Comparison of ENCODE assay signal across 8 mouse cellular contexts in genomic region chr17:35700371-35700961, GRCm38 (mm10). TPM values are rescaled to one million over a fixed set of nuclear protein-coding genes. Genes with fewer than 3 reads are reported as not detected.
A peak's percentile ranks its signal among the peaks of the same experiment; 100 is the strongest.
DNase-seq lines count a peak whose midpoint lies in the region; ATAC-seq and TF ChIP-seq lines count a peak whose summit lies in the region.

No protein-coding gene starts in this region.

- peaks cover 73% of the 10 kb centered on the region for H3K4me1 ChIP-seq in embryonic facial prominence, embryonic 15.5 days
- H3K4me1 ChIP-seq in heart, embryonic 13.5 days = peaks cover 68% of the 10 kb centered on the region
- peaks cover 42% of the 10 kb centered on the region for H3K4me1 ChIP-seq in kidney, postnatal 0 days (replicated peaks; ENCODE audit: insufficient read depth, low read length)
- no peaks in the 10 kb centered on the region; the same call in 1 of the 2 replicates for H3K4me1 ChIP-seq in liver, adult 2 months (ENCODE audit: control insufficient read depth, insufficient read depth, low read length)

- peak; percentile 87 for ATAC-seq in embryonic facial prominence, embryonic 15.5 days (ENCODE audit: insufficient number of reproducible peaks, low FRiP score, low TSS enrichment, low read depth)
- peak; percentile 44 for ATAC-seq in heart, embryonic 13.5 days (ENCODE audit: extremely low read depth, insufficient number of reproducible peaks, low FRiP score, low TSS enrichment)
- peak; percentile 41 for ATAC-seq in kidney, postnatal 0 days (replicated peaks; ENCODE audit: low FRiP score, low read depth)

- H3K79me2 ChIP-seq in liver, adult 2 months (ENCODE audit: control insufficient read depth, insufficient read depth, low read length) = no peaks in the 10 kb centered on the region

- 0 out of 2 replicates have a peak, but pooled peaks have one; percentile 9 for TF ChIP-seq CTCF in kidney, postnatal 0 days (IDR thresholded peaks at IDR 0.05; ENCODE audit: low read depth)
- no peak for TF ChIP-seq CTCF in liver, adult 2 months (IDR thresholded peaks at IDR 0.05; ENCODE audit: low read depth, low read length)

- peaks cover 3% of the 10 kb centered on the region; the same call in 1 of the 2 replicates for H3K9me3 ChIP-seq in embryonic facial prominence, embryonic 15.5 days (replicated peaks)
- no peaks in the 10 kb centered on the region for H3K9me3 ChIP-seq in heart, embryonic 13.5 days
- no peaks in the 10 kb centered on the region for H3K9me3 ChIP-seq in kidney, postnatal 0 days (replicated peaks; ENCODE audit: low read length)

- peak; percentile 45 to 48 for DNase-seq in spleen, adult 18-20 months
- DNase-seq in spleen, adult 12 weeks (ENCODE audit: low spot score) = no peak
- DNase-seq in kidney, postnatal 0 days (ENCODE audit: low spot score) = peak; percentile 87
- DNase-seq in liver, adult 2 months (ENCODE audit: extremely low read depth, low read depth, low spot score) = no peak
- DNase-seq in naive thymus-derived CD4-positive, alpha-beta T cell, adult 2 months (ENCODE audit: low read depth) = peak; percentile 69
- peak; percentile 93 for DNase-seq in testis, postnatal 10 days (ENCODE audit: low spot score)

- peak overlapping the region; percentile 61 for H3K4me3 ChIP-seq in embryonic facial prominence, embryonic 15.5 days (replicated peaks)
- H3K4me3 ChIP-seq in heart, embryonic 13.5 days = peak overlapping the region; percentile 84
- H3K4me3 ChIP-seq in kidney, postnatal 0 days (replicated peaks; ENCODE audit: low read depth, low read length) = peak overlapping the region; percentile 74
- H3K4me3 ChIP-seq in liver, adult 2 months (ENCODE audit: insufficient read depth, low read depth, low read length) = peak overlapping the region; percentile 55

- peak overlapping the region; percentile 44 for H3K9ac ChIP-seq in embryonic facial prominence, embryonic 15.5 days
- peak overlapping the region; percentile 96 for H3K9ac ChIP-seq in heart, embryonic 13.5 days
- peak overlapping the region; percentile 84 for H3K9ac ChIP-seq in kidney, postnatal 0 days (ENCODE audit: low read depth, low read length)
- peak overlapping the region; percentile 67 for H3K9ac ChIP-seq in liver, adult 2 months (ENCODE audit: low read depth, low read length)

- H3K36me3 ChIP-seq in embryonic facial prominence, embryonic 15.5 days = peaks cover 5% of the 10 kb centered on the region
- peaks cover 13% of the 10 kb centered on the region for H3K36me3 ChIP-seq in heart, embryonic 13.5 days
- H3K36me3 ChIP-seq in kidney, postnatal 0 days (ENCODE audit: insufficient read depth, low read length) = no peaks in the 10 kb centered on the region
- no peaks in the 10 kb centered on the region for H3K36me3 ChIP-seq in liver, adult 2 months (ENCODE audit: control insufficient read depth, insufficient read depth, low read length)

- H3K27me3 ChIP-seq in embryonic facial prominence, embryonic 15.5 days = no peaks in the 10 kb centered on the region
- H3K27me3 ChIP-seq in heart, embryonic 13.5 days (replicated peaks) = peaks cover 10% of the 10 kb centered on the region; the same call in 1 of the 2 replicates
- no peaks in the 10 kb centered on the region for H3K27me3 ChIP-seq in kidney, postnatal 0 days (ENCODE audit: insufficient read depth, low read length)
- peaks cover 5% of the 10 kb centered on the region for H3K27me3 ChIP-seq in liver, adult 2 months (ENCODE audit: control insufficient read depth, insufficient read depth, low read length)

- TF ChIP-seq POLR2A in liver, adult 2 months (IDR thresholded peaks at IDR 0.05; ENCODE audit: extremely low read depth, insufficient read depth, low read length) = no peak

- peak overlapping the region; percentile 99 for H3K27ac ChIP-seq in embryonic facial prominence, embryonic 15.5 days (replicated peaks)
- peak overlapping the region; percentile 99 for H3K27ac ChIP-seq in heart, embryonic 13.5 days (replicated peaks)
- peak overlapping the region; percentile 99 for H3K27ac ChIP-seq in kidney, postnatal 0 days
- H3K27ac ChIP-seq in liver, adult 2 months (replicated peaks; ENCODE audit: insufficient read depth, low read depth, low read length) = peak overlapping the region; percentile 21

- WGBS in embryonic facial prominence, embryonic 15.5 days = under 1% methylated on average over 60 of the region's 66 CpGs
- WGBS in heart, embryonic 13.5 days = under 1% methylated on average over 57 of the region's 66 CpGs
- 1% methylated on average over 43 of the region's 66 CpGs for WGBS in kidney, postnatal 0 days
- 2% methylated on average over 57 of the region's 66 CpGs for WGBS in liver, adult 2 months

- H3K4me2 ChIP-seq in embryonic facial prominence, embryonic 15.5 days (replicated peaks) = peak overlapping the region; percentile 77
- H3K4me2 ChIP-seq in heart, embryonic 13.5 days = peak overlapping the region; percentile 81
- H3K4me2 ChIP-seq in kidney, postnatal 0 days (ENCODE audit: low read length) = peak overlapping the region; percentile 89

RNA-seq across cellular contexts. Expression of gene Ddr1, which starts 4.0 kb away (rescaled TPM):
- 95.1 and 100 TPM in 2 replicates for polyA plus RNA-seq in embryonic facial prominence, embryonic 15.5 days (2015; fragmentation: Nextera tagmentation; extraction: Ambion mirVana)
- 122 and 130 TPM in 2 replicates for polyA plus RNA-seq in heart, embryonic 13.5 days (2015; fragmentation: Nextera tagmentation; extraction: Ambion mirVana)
- polyA plus RNA-seq in kidney, postnatal 0 days (2015; fragmentation: Nextera tagmentation; extraction: Ambion mirVana) = 89.1 and 94.3 TPM in 2 replicates
- total RNA-seq in liver, adult 2 months (2014; rRNA removed) = 0.55 and 1.4 TPM in 2 replicates
- polyA plus RNA-seq in liver, adult 2 months (2012; rRNA removed) = 0.98 and 1.5 TPM in 2 replicates

RNA-seq across cellular contexts. Expression of gene Gtf2h4, which starts 26.9 kb away (rescaled TPM):
- 35.4 and 39.5 TPM in 2 replicates for polyA plus RNA-seq in embryonic facial prominence, embryonic 15.5 days (2015; fragmentation: Nextera tagmentation; extraction: Ambion mirVana)
- 25.7 and 27.7 TPM in 2 replicates for polyA plus RNA-seq in heart, embryonic 13.5 days (2015; fragmentation: Nextera tagmentation; extraction: Ambion mirVana)
- polyA plus RNA-seq in kidney, postnatal 0 days (2015; fragmentation: Nextera tagmentation; extraction: Ambion mirVana) = 35.6 and 36.5 TPM in 2 replicates
- total RNA-seq in liver, adult 2 months (2014; rRNA removed) = 16.4 and 17.4 TPM in 2 replicates
- 24.8 and 29.8 TPM in 2 replicates for polyA plus RNA-seq in liver, adult 2 months (2012; rRNA removed)

RNA-seq across cellular contexts. Expression of gene Vars2, which starts 33.1 kb away (rescaled TPM):
- polyA plus RNA-seq in embryonic facial prominence, embryonic 15.5 days (2015; fragmentation: Nextera tagmentation; extraction: Ambion mirVana) = 16.6 and 19.0 TPM in 2 replicates
- polyA plus RNA-seq in heart, embryonic 13.5 days (2015; fragmentation: Nextera tagmentation; extraction: Ambion mirVana) = 12.2 and 13.5 TPM in 2 replicates
- 12.7 and 13.5 TPM in 2 replicates for polyA plus RNA-seq in kidney, postnatal 0 days (2015; fragmentation: Nextera tagmentation; extraction: Ambion mirVana)
- total RNA-seq in liver, adult 2 months (2014; rRNA removed) = 6.6 and 11.1 TPM in 2 replicates
- 22.6 and 29.6 TPM in 2 replicates for polyA plus RNA-seq in liver, adult 2 months (2012; rRNA removed)

RNA-seq across cellular contexts. Expression of gene Mucl3, which starts 57.0 kb away (rescaled TPM):
- polyA plus RNA-seq in embryonic facial prominence, embryonic 15.5 days (2015; fragmentation: Nextera tagmentation; extraction: Ambion mirVana) = 0.36 TPM in 1 of 2 replicates, not detected in the other
- 0.36 and 0.39 TPM in 2 replicates for polyA plus RNA-seq in heart, embryonic 13.5 days (2015; fragmentation: Nextera tagmentation; extraction: Ambion mirVana)
- polyA plus RNA-seq in kidney, postnatal 0 days (2015; fragmentation: Nextera tagmentation; extraction: Ambion mirVana) = 0.11 and 0.13 TPM in 2 replicates
- not detected in 2 replicates for total RNA-seq in liver, adult 2 months (2014; rRNA removed)
- polyA plus RNA-seq in liver, adult 2 months (2012; rRNA removed) = not detected in 2 replicates

Comparison
In these comparisons a context has a peak if more than half of its experiments do, and no peak if none do; other contexts are left out.
1. DNase-seq: peak in spleen, adult 18-20 months (2 of 2), kidney, postnatal 0 days (single experiment), naive thymus-derived CD4-positive, alpha-beta T cell, adult 2 months (single experiment) and testis, postnatal 10 days (single experiment); none in spleen, adult 12 weeks (single experiment) and liver, adult 2 months (single experiment).
2. H3K27ac ChIP-seq: peak in every context shown above with its lines; median percentile 99 in embryonic facial prominence, embryonic 15.5 days; 99 in heart, embryonic 13.5 days; 99 in kidney, postnatal 0 days; 21 in liver, adult 2 months.
3. H3K9ac ChIP-seq: peak in every context shown above with its lines; median percentile 96 in heart, embryonic 13.5 days; 84 in kidney, postnatal 0 days; 67 in liver, adult 2 months; 44 in embryonic facial prominence, embryonic 15.5 days.
4. RNA of gene Ddr1, which starts 4.0 kb away (polyA plus RNA-seq): 122 to 130 TPM in heart, embryonic 13.5 days, 95.1 to 100 TPM in embryonic facial prominence, embryonic 15.5 days and 89.1 to 94.3 TPM in kidney, postnatal 0 days; 0.98 to 1.5 TPM in liver, adult 2 months; every median in the first group is over 10 times any median in the second.
5. Peak in every context shown above with its lines, with median percentiles within 50 percentile points of each other: ATAC-seq, H3K4me2 ChIP-seq and H3K4me3 ChIP-seq.